In the genomic region with DNA sequence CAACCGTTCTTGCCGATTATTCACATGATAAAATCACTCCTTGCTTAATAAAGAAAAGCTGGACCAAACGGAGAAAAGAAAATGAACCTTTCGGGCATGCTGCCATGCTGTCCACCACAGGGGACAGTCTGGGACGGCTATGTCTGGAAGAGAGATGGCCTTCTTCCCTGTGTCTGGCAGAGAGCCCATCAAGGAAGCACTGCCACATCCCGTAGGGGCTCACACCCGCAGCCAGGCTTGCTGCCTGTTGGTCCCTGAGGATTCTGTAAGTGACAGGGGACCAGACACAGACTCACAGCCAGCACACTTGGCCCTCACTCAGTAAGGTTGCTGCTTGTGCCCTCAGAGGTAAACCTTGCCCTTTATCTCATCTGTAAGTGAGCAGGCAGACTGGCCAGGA, we compare ENCODE assay signal across 14 mouse cellular contexts.
DNase-seq lines count a peak whose midpoint lies in the region; ATAC-seq lines count a peak whose summit lies in the region.
"Had no signal": no experiment of that assay in that cellular context is flagged by ENCODE, and none has a peak within 500 bp of the region (broad histone marks: within the 10 kb centered on the region; RNA-seq: fewer than 3 reads in every experiment).

No protein-coding gene starts in this region.

- no peaks in the 10 kb centered on the region for H3K36me3 ChIP-seq in kidney, embryonic 15.5 days
- H3K36me3 ChIP-seq: liver, embryonic 12.5 days had no signal

- no peak for ATAC-seq in kidney, embryonic 15.5 days (replicated peaks; ENCODE audit: low FRiP score)
- peak; percentile 34; the same call in 1 of the 2 replicates for ATAC-seq in cerebellum, adult (ENCODE audit: insufficient number of reproducible peaks, low FRiP score, low TSS enrichment)
- ATAC-seq: activated CD4-positive, CD25-positive, alpha-beta regulatory T cell, adult 4 months; inflammation-experienced regulatory T-cells, adult 6 months; liver, embryonic 12.5 days had no signal

- 65% methylated on average over 7 of the region's 7 CpGs for WGBS in kidney, embryonic 15.5 days

- intact Hi-C loops in heart, postnatal 10 days (cut with DNase I): no loop called here

- no peaks in the 10 kb centered on the region for H3K9me3 ChIP-seq in kidney, embryonic 15.5 days (replicated peaks)
- H3K9me3 ChIP-seq: liver, embryonic 12.5 days had no signal

- H3K27ac ChIP-seq in kidney, embryonic 15.5 days: no peak overlapping the region
- H3K27ac ChIP-seq: left cerebral cortex, adult 2 months; liver, embryonic 12.5 days had no signal

- no peak overlapping the region for H3K4me2 ChIP-seq in kidney, embryonic 15.5 days
- H3K4me2 ChIP-seq: liver, embryonic 12.5 days had no signal

- H3K9ac ChIP-seq in kidney, embryonic 15.5 days: no peak overlapping the region
- H3K9ac ChIP-seq: liver, embryonic 12.5 days had no signal

- peak; percentile 10 for DNase-seq in kidney, adult 18-20 months
- DNase-seq in adrenal gland, postnatal 10 days: peak; percentile 76
- DNase-seq in heart, postnatal 10 days: peak; percentile 21 to 24
- no peak for DNase-seq in spleen, adult 18-20 months
- DNase-seq in adipocyte (ENCODE audit: low spot score): no peak
- no peak for DNase-seq in thymus, postnatal 10 days (ENCODE audit: low spot score in 2 of 2)
- DNase-seq: right cerebral cortex, postnatal 4 days; thymus, postnatal 25 days had no signal

- H3K4me3 ChIP-seq in kidney, embryonic 15.5 days (replicated peaks): no peak overlapping the region
- H3K4me3 ChIP-seq: left cerebral cortex, adult 2 months; liver, embryonic 12.5 days had no signal

- H3K4me1 ChIP-seq in kidney, embryonic 15.5 days: 0 out of 2 replicates have a peak, but pooled peaks cover 8% of the 10 kb centered on the region
- H3K4me1 ChIP-seq: liver, embryonic 12.5 days had no signal

- no peaks in the 10 kb centered on the region for H3K27me3 ChIP-seq in kidney, embryonic 15.5 days

Comparison
In these comparisons a context has a peak if more than half of its experiments do, and no peak if none do; other contexts are left out.
1. DNase-seq: peak in kidney, adult 18-20 months (single experiment), adrenal gland, postnatal 10 days (single experiment) and heart, postnatal 10 days (2 of 2); none in spleen, adult 18-20 months (0 of 2), adipocyte (single experiment) and thymus, postnatal 10 days (0 of 2).